11 mouse cellular contexts compared by ENCODE assay signal in the genomic region with DNA sequence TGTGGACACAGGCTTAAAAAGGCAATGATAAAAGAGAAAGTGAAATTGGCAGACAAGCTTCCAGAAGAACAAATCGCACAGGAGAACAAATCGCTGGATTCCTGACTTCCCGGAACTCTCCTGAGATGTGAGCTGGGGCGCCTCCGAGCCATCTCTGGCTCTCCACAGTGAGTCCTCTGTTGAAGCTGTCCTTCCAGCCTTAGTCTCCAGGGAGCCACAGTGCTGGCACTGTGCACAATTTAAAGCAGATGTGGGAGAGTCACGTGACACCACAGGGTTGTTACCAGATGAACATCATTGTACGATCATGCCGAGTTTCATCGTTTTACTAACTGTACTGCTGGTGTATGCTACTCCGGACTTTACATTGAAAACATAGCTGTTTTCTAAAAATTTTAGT.
DNase-seq lines count a peak whose midpoint lies in the region; ATAC-seq and TF ChIP-seq lines count a peak whose summit lies in the region.
"Had no signal": no experiment of that assay in that cellular context is flagged by ENCODE, and none has a peak within 500 bp of the region (broad histone marks: within the 10 kb centered on the region; RNA-seq: fewer than 3 reads in every experiment).

No protein-coding gene starts in this region.

- no peak overlapping the region for H3K4me3 ChIP-seq in forebrain, embryonic 10.5 days
- no peak overlapping the region for H3K4me3 ChIP-seq in forebrain, embryonic 14.5 days (ENCODE audit: low read depth, low read length)
- H3K4me3 ChIP-seq in heart, postnatal 0 days (ENCODE audit: low read depth, low read length), result peak overlapping the region; percentile 12; the same call in 1 of the 2 replicates
- H3K4me3 ChIP-seq: liver, embryonic 13.5 days; midbrain, embryonic 12.5 days; stomach, embryonic 15.5 days had no signal

- no peak for ATAC-seq in forebrain, embryonic 14.5 days
- ATAC-seq in heart, postnatal 0 days (ENCODE audit: insufficient read depth, low read depth), result no peak

- WGBS in forebrain, embryonic 10.5 days, result 66% methylated on average over 10 of the region's 10 CpGs
- 84% methylated on average over 10 of the region's 10 CpGs for WGBS in forebrain, embryonic 14.5 days
- 59% methylated on average over 10 of the region's 10 CpGs for WGBS in heart, postnatal 0 days

- H3K27me3 ChIP-seq in forebrain, embryonic 10.5 days (ENCODE audit: poor library complexity, severe bottlenecking), result peaks cover 29% of the 10 kb centered on the region
- H3K27me3 ChIP-seq in forebrain, embryonic 14.5 days (replicated peaks; ENCODE audit: control insufficient read depth, insufficient read depth, low read length), result no peaks in the 10 kb centered on the region; the same call in 1 of the 2 replicates
- no peaks in the 10 kb centered on the region for H3K27me3 ChIP-seq in heart, postnatal 0 days (ENCODE audit: control insufficient read depth, insufficient read depth, low read length)
- H3K27me3 ChIP-seq: liver, embryonic 13.5 days; stomach, embryonic 15.5 days had no signal

- peaks cover 21% of the 10 kb centered on the region for H3K36me3 ChIP-seq in forebrain, embryonic 10.5 days (replicated peaks)
- no peaks in the 10 kb centered on the region for H3K36me3 ChIP-seq in forebrain, embryonic 14.5 days (ENCODE audit: control insufficient read depth, insufficient read depth, low read length)
- H3K36me3 ChIP-seq in heart, postnatal 0 days (replicated peaks; ENCODE audit: control insufficient read depth, insufficient read depth, low read length), result no peaks in the 10 kb centered on the region
- H3K36me3 ChIP-seq: liver, embryonic 13.5 days; midbrain, embryonic 12.5 days; stomach, embryonic 15.5 days had no signal

- TF ChIP-seq CTCF in heart, postnatal 0 days (IDR thresholded peaks at IDR 0.05; ENCODE audit: low read depth), result no peak

- peaks cover 76% of the 10 kb centered on the region for H3K4me1 ChIP-seq in forebrain, embryonic 10.5 days
- peaks cover 44% of the 10 kb centered on the region for H3K4me1 ChIP-seq in forebrain, embryonic 14.5 days (ENCODE audit: control insufficient read depth, insufficient read depth, low read length)
- no peaks in the 10 kb centered on the region for H3K4me1 ChIP-seq in heart, postnatal 0 days (ENCODE audit: control insufficient read depth, insufficient read depth)
- H3K4me1 ChIP-seq: liver, embryonic 13.5 days; stomach, embryonic 15.5 days had no signal

- H3K27ac ChIP-seq in forebrain, embryonic 10.5 days, result 0 out of 2 replicates have a peak overlapping the region, but pooled peaks have one; percentile 15
- no peak overlapping the region for H3K27ac ChIP-seq in forebrain, embryonic 14.5 days (ENCODE audit: low read depth, low read length)
- no peak overlapping the region for H3K27ac ChIP-seq in heart, postnatal 0 days (ENCODE audit: low read depth)
- H3K27ac ChIP-seq: liver, embryonic 13.5 days; midbrain, embryonic 12.5 days; stomach, embryonic 15.5 days had no signal

- DNase-seq in forebrain, embryonic 10.5 days (ENCODE audit: extremely low spot score, low spot score), result no peak
- DNase-seq in forebrain, embryonic 14.5 days (ENCODE audit: low spot score), result no peak
- peak; percentile 80 for DNase-seq in 3T3-L1 (ENCODE audit: low read depth, low spot score)
- peak; percentile 16 for DNase-seq in fibroblast of lung, adult 2 months (ENCODE audit: low read depth)
- peak; percentile 5 for DNase-seq in heart, postnatal 0 days (ENCODE audit: low spot score)
- no peak for DNase-seq in urinary bladder, adult 18-20 months (ENCODE audit: low spot score in 2 of 2)
- DNase-seq in cerebellum, adult 9-10 months, result no peak
- DNase-seq in kidney, postnatal 25 days, result no peak
- DNase-seq: liver, embryonic 13.5 days had no signal

- H3K9me3 ChIP-seq in forebrain, embryonic 10.5 days, result no peaks in the 10 kb centered on the region
- H3K9me3 ChIP-seq in forebrain, embryonic 14.5 days (replicated peaks; ENCODE audit: control insufficient read depth, low read length), result no peaks in the 10 kb centered on the region
- H3K9me3 ChIP-seq in heart, postnatal 0 days (replicated peaks; ENCODE audit: control insufficient read depth, low read length), result no peaks in the 10 kb centered on the region
- H3K9me3 ChIP-seq: liver, embryonic 13.5 days; midbrain, embryonic 12.5 days; stomach, embryonic 15.5 days had no signal

- no peak for TF ChIP-seq EP300 in heart, postnatal 0 days (IDR thresholded peaks at IDR 0.05; ENCODE audit: low read depth)

- H3K4me2 ChIP-seq in forebrain, embryonic 14.5 days (ENCODE audit: low read length), result no peak overlapping the region
- H3K4me2 ChIP-seq in heart, postnatal 0 days (ENCODE audit: low read depth, low read length), result peak overlapping the region; percentile 24; the same call in 1 of the 2 replicates
- H3K4me2 ChIP-seq: liver, embryonic 13.5 days; midbrain, embryonic 12.5 days; stomach, embryonic 15.5 days had no signal

- H3K9ac ChIP-seq in forebrain, embryonic 14.5 days (ENCODE audit: low read length), result no peak overlapping the region
- H3K9ac ChIP-seq in heart, postnatal 0 days (replicated peaks; ENCODE audit: low read depth, low read length), result no peak overlapping the region
- H3K9ac ChIP-seq: liver, embryonic 13.5 days; midbrain, embryonic 12.5 days; stomach, embryonic 15.5 days had no signal

Comparison
In these comparisons a context has a peak if more than half of its experiments do, and no peak if none do; other contexts are left out.
1. DNase-seq: peak in 3T3-L1 (single experiment), fibroblast of lung, adult 2 months (single experiment) and heart, postnatal 0 days (single experiment); none in forebrain, embryonic 10.5 days (single experiment), forebrain, embryonic 14.5 days (single experiment), urinary bladder, adult 18-20 months (0 of 2), cerebellum, adult 9-10 months (single experiment) and kidney, postnatal 25 days (0 of 2).